Mouse (Mus musculus) G1E (cell line): ENCODE results near the gene Pld1. TPM values are rescaled to one million over a fixed set of nuclear protein-coding genes. Genes with fewer than 3 reads are reported as not detected.

ENCODE experiments used
- ATAC-seq: 2 replicates; pipeline ENCODE4 v1.8.0; 2016; ENCODE audit warnings: mild to moderate bottlenecking; ENCODE audit not compliant: insufficient number of reproducible peaks, poor library complexity, low FRiP score, severe bottlenecking; ENCODE audit errors: extremely low read depth
- DNase-seq: peaks from one replicate; pipeline ENCODE4 v3.0.0; 2012; ENCODE audit warnings: low spot score
- H3K27me3 ChIP-seq: 2 replicates; pipeline ENCODE4 v1.6.1; 2012; ENCODE audit warnings: mild to moderate bottlenecking, low read length, inconsistent platforms; ENCODE audit not compliant: insufficient read depth
- H3K36me3 ChIP-seq: replicated peaks from 2 replicates; pipeline ENCODE3; 2012; ENCODE audit warnings: mild to moderate bottlenecking, inconsistent platforms
- H3K4me1 ChIP-seq: 2 replicates; pipeline ENCODE4 v1.6.1; 2012; ENCODE audit warnings: low read depth, low read length, inconsistent platforms, mixed read lengths; ENCODE audit not compliant: insufficient read depth
- H3K4me3 ChIP-seq: 2 replicates; pipeline ENCODE4 v1.5.1; 2012; ENCODE audit warnings: low read depth, mild to moderate bottlenecking, inconsistent platforms, low read length, moderate library complexity, mixed read lengths
- H3K9me3 ChIP-seq: replicated peaks from 2 replicates; pipeline ENCODE4 v1.6.1; 2012; ENCODE audit warnings: inconsistent platforms
- CTCF ChIP-seq: IDR thresholded peaks from 2 replicates; pipeline ENCODE4 v1.5.1; 2012; ENCODE audit warnings: low read depth, low read length, inconsistent platforms, mixed read lengths
- GATA1 ChIP-seq: IDR thresholded peaks from 2 replicates; pipeline ENCODE4 v1.6.1; 2012; ENCODE audit warnings: borderline replicate concordance, low read length, inconsistent platforms, mixed read lengths
- GATA2 ChIP-seq: IDR thresholded peaks from 2 replicates; pipeline ENCODE4 v1.6.1; 2012; ENCODE audit warnings: low read depth, low read length, inconsistent platforms, borderline replicate concordance
- POLR2AphosphoS5 ChIP-seq: IDR thresholded peaks from 2 replicates; pipeline ENCODE4 v1.6.1; 2012; ENCODE audit warnings: low read depth, low read length, inconsistent platforms; ENCODE audit not compliant: insufficient replicate concordance
- TAL1 ChIP-seq: conservative IDR thresholded peaks from 2 replicates; pipeline ENCODE4 v1.6.1; 2012; ENCODE audit warnings: low read depth, low read length, inconsistent platforms, mixed read lengths
- polyA plus RNA-seq: library from polyadenylated mRNA; stranded (reverse); fragments of >175 nt; gene quantifications from 2 replicates; pipeline ENCODE4 v1.2.3, GENCODE M21; 2012
- total RNA-seq, 2 experiments: library from RNA; stranded (forward) in 1 of 2; stranded (reverse) in 1 of 2; fragments of 200-1000 nt in 1 of 2; fragments of >200 nt in 1 of 2; fragmentation: Nextera tagmentation in 1 of 2; gene quantifications; 2 replicates each; pipeline ENCODE4 v1.2.3; 2014 to 2017

The Pld1 gene
- total and polyA plus RNA-seq, 3 experiments: 0.38 to 0.82 TPM; not detected in 1

DNA sequence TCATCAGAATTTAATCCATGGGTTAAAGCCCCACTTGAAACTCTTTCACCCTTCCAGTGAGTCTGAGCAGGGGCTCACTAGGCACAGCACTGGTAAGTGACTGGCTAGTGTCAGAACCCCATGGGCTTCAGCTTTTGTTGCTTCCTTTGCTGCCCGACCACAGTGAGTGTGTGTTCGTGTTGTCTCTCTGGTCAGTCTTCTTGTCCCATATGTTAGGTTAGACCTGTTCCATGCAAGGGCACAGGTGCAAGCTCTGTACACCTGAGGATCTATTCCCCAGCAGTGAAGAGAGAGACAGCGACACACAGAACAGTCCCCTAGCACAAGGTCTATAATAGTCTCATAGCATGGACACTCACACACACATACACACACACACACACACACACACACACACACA lies 140.7 kb downstream of the Pld1 start:
- H3K27me3 ChIP-seq: no peaks in the 10 kb centered on the region

DNA sequence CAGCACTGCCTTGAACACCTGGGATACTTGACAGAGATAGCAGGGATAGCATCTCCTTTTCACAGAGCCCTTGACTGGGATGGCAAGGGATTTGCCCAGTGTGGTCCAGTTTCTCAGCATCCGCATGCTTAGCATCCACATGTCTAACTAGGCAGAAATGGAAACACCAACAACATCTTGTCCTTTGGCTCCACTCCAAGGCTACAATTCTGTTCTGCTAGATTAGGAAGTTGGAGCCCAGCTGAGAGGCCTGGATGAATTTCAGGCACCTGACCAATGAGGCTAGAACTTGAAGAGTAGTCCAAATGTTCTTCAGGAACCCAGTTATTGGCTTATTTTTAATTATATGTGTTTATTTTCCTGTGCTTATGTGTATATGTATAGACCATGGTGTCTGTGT lies 141.6 kb downstream of the Pld1 start:
- Histone ChIP-seq H3K9me3 (no peaks in the 10 kb centered on the region), H3K4me3 (no peak overlapping the region), H3K4me1 (no peaks in the 10 kb centered on the region), H3K36me3 (no peaks in the 10 kb centered on the region), H3K27me3 (no peaks in the 10 kb centered on the region)
- TF ChIP-seq GATA2 (no peak), POLR2AphosphoS5 (no peak), CTCF (no peak), TAL1 (no peak), GATA1 (no peak)
- DNase-seq: no peak
- ATAC-seq: no peak

More for the DNA sequence above, 140.7 kb downstream of the Pld1 start:
- H3K9me3 ChIP-seq: no peaks in the 10 kb centered on the region
- H3K4me1 ChIP-seq: no peaks in the 10 kb centered on the region
- ATAC-seq (no peak), DNase-seq (no peak)
- TF ChIP-seq CTCF (no peak), TAL1 (no peak), POLR2AphosphoS5 (no peak), GATA2 (no peak)
- H3K36me3 ChIP-seq: no peaks in the 10 kb centered on the region
- H3K4me3 ChIP-seq: no peak overlapping the region

DNA sequence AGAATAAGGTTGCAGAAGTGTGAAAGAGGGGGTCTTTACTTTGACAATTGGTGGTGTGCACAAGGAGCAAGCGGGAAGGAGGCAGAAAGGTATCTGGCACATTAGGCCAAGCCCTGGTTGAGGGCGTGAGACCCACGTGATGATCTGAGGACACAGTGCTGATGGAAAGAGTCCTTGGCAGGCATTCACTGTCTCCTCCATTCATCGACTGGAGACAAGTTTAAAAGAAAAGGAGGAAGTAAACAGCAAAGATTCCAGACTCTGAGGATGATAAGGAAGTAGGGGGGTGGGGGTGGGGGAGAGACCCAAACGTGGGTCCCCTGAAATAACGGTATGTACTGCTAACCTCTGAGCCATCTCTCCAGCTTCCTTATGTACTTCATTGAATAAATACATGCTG lies 142.5 kb downstream of the Pld1 start:
- Histone ChIP-seq H3K36me3 (no peaks in the 10 kb centered on the region), H3K4me1 (no peaks in the 10 kb centered on the region), H3K27me3 (no peaks in the 10 kb centered on the region), H3K9me3 (no peaks in the 10 kb centered on the region), H3K4me3 (no peak overlapping the region)
- ATAC-seq (no peak), DNase-seq (no peak)
- TF ChIP-seq GATA1 (no peak), TAL1 (no peak), POLR2AphosphoS5 (no peak), CTCF (no peak), GATA2 (no peak)

DNA sequence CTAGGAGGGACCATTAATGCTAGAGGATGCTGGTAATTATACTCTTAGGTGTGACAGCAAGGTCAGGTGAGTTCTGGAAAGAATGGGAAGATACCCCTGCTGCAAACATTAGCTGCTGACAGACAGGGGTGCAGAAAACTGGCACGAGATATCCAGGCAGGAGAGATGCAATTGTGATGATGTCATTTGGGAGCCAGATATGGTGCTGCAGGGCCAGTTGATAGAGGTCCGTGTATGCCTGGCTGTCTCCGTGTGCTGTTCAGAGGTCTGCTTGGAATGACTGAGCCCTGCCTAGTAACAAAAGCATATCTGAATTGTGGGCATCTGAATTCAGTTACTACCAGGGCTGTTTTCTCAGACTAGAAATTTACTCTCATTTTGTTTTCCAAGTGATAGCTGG lies 144.7 kb downstream of the Pld1 start:
- no peak overlapping the region for H3K4me3 ChIP-seq
- H3K4me1 ChIP-seq: no peaks in the 10 kb centered on the region
- DNase-seq (no peak), ATAC-seq (no peak)
- no peaks in the 10 kb centered on the region for H3K9me3 ChIP-seq
- H3K36me3 ChIP-seq: no peaks in the 10 kb centered on the region
- no peak for TF ChIP-seq TAL1
- no peak for TF ChIP-seq GATA2
- TF ChIP-seq GATA1: no peak
- TF ChIP-seq POLR2AphosphoS5: no peak
- no peak for TF ChIP-seq CTCF
- H3K27me3 ChIP-seq: no peaks in the 10 kb centered on the region

DNA sequence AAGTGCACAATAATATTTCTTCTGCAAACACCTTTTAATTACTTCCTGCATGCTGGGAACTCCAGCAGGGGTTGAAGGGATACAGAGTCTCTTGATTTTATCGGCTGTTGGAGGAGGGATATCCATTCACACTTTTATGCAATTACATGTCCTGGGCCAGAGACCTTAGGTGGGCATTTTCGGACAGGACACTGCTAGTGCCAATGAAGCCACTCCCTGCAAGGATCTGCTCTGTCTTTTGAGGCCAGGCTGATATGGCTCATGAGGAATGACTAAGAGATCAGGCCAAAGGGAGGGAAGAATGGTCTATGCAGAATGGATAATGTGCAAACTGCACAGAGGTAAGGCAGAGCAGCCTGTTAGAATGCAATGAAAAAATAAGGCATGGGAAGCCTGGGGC lies 145.8 kb downstream of the Pld1 start:
- Histone ChIP-seq H3K4me1 (no peaks in the 10 kb centered on the region), H3K36me3 (no peaks in the 10 kb centered on the region), H3K4me3 (no peak overlapping the region), H3K27me3 (no peaks in the 10 kb centered on the region), H3K9me3 (no peaks in the 10 kb centered on the region)
- TF ChIP-seq GATA2 (no peak), CTCF (no peak), GATA1 (no peak), TAL1 (no peak), POLR2AphosphoS5 (no peak)
- DNase-seq (no peak), ATAC-seq (no peak)

DNA sequence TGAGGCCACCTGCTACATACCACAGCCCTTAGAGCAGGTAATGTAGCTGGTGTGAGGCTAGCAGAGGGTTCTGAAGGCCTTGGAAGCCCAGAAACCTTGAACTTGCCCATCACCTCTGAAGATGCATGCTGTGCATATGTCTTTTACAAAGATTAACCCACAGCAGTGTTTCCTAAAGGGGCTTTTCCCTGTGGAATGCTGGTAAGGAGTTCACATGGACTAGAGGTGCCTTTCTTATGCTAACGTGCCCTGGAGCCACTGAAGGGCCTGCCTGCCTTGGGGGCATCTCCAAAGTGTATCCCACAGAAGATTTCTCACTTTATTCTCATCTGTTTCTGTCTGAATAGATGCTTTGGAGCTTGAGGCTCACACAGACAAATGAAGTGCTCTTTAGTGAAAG lies 152.8 kb downstream of the Pld1 start:
- Histone ChIP-seq H3K4me1 (no peaks in the 10 kb centered on the region), H3K36me3 (no peaks in the 10 kb centered on the region), H3K4me3 (no peak overlapping the region), H3K9me3 (no peaks in the 10 kb centered on the region), H3K27me3 (no peaks in the 10 kb centered on the region)
- TF ChIP-seq GATA1: no peak
- no peak for TF ChIP-seq TAL1
- TF ChIP-seq GATA2: no peak
- DNase-seq: no peak
- no peak for ATAC-seq

DNA sequence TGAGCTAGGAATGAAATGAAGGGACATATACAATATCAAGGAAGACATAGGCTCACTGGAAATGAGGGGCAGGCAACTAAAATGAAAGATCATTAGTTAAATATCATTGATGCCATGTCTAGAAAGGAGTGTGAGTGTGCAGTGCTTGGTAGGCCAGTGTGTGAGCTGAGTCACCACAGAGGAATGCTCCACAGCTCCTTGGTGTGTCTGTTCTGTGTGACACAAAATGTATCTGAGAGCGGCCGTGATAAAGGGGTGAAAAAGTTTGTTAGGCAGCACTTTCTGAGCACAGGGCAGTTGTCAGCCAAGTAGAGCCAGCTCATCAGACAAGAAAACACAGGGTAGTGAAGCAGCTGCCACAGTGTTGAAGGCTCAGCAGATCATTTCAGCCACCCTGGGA lies 153.2 kb downstream of the Pld1 start:
- DNase-seq: no peak
- Histone ChIP-seq H3K36me3 (no peaks in the 10 kb centered on the region), H3K9me3 (no peaks in the 10 kb centered on the region), H3K4me3 (no peak overlapping the region), H3K27me3 (no peaks in the 10 kb centered on the region), H3K4me1 (no peaks in the 10 kb centered on the region)
- TF ChIP-seq CTCF: no peak
- no peak for TF ChIP-seq GATA2
- TF ChIP-seq POLR2AphosphoS5: no peak
- no peak for TF ChIP-seq GATA1
- no peak for TF ChIP-seq TAL1
- ATAC-seq: no peak
